In genomic region chr9:15018756-15019131, GRCm38 (mm10) we compare ENCODE assay signal across 17 mouse cellular contexts. TPM values are rescaled to one million over a fixed set of nuclear protein-coding genes. Genes with fewer than 3 reads are reported as not detected.
A peak's percentile ranks its signal among the peaks of the same experiment; 100 is the strongest.
DNase-seq lines count a peak whose midpoint lies in the region; ATAC-seq and TF ChIP-seq lines count a peak whose summit lies in the region.
"Had no signal": no experiment of that assay in that cellular context is flagged by ENCODE, and none has a peak within 500 bp of the region (broad histone marks: within the 10 kb centered on the region; RNA-seq: fewer than 3 reads in every experiment).

No protein-coding gene starts in this region.

- H3K27ac ChIP-seq in left cerebral cortex, adult 2 months = peak overlapping the region; percentile 34; the same call in 1 of the 2 replicates
- no peak overlapping the region for H3K27ac ChIP-seq in CH12.LX (ENCODE audit: insufficient read depth, low read depth)
- H3K27ac ChIP-seq in forebrain, embryonic 13.5 days = no peak overlapping the region
- H3K27ac ChIP-seq: forebrain, embryonic 15.5 days; heart, embryonic 13.5 days; limb, embryonic 10.5 days; liver, embryonic 13.5 days; lung, embryonic 15.5 days; neural tube, embryonic 13.5 days had no signal

- H3K9ac ChIP-seq in CH12.LX (ENCODE audit: insufficient read depth, low read depth) = no peak overlapping the region
- H3K9ac ChIP-seq in forebrain, embryonic 13.5 days = no peak overlapping the region
- H3K9ac ChIP-seq: forebrain, embryonic 15.5 days; heart, embryonic 13.5 days; liver, embryonic 13.5 days; lung, embryonic 15.5 days; neural tube, embryonic 13.5 days had no signal

- no peak for ATAC-seq in forebrain, embryonic 13.5 days
- ATAC-seq: forebrain, embryonic 15.5 days; Patski had no signal

- in situ Hi-C loops in CH12.LX (cut with MboI; ENCODE audit: low pct_ligation_motif_present, low pct_unique_long_range_greater_than_20kb, low sequenced_read_pairs) = loop anchor here (5.0 kb wide), 2 partner anchors 161 to 241 kb away; no protein-coding TSS in a partner anchor

- H3K9me3 ChIP-seq in CH12.LX (replicated peaks; ENCODE audit: low read length) = peaks cover 4% of the 10 kb centered on the region
- H3K9me3 ChIP-seq in forebrain, embryonic 13.5 days (replicated peaks) = no peaks in the 10 kb centered on the region
- H3K9me3 ChIP-seq: forebrain, embryonic 15.5 days; heart, embryonic 13.5 days; limb, embryonic 10.5 days; liver, embryonic 13.5 days; lung, embryonic 15.5 days; neural tube, embryonic 13.5 days had no signal

- no peak for TF ChIP-seq RAD21 in CH12.LX (IDR thresholded peaks at IDR 0.05; ENCODE audit: low read depth, low read length)

- H3K4me2 ChIP-seq in CH12.LX (ENCODE audit: insufficient read depth, low read depth, poor library complexity, severe bottlenecking) = no peak overlapping the region
- H3K4me2 ChIP-seq in forebrain, embryonic 13.5 days = no peak overlapping the region
- H3K4me2 ChIP-seq: forebrain, embryonic 15.5 days; heart, embryonic 13.5 days; liver, embryonic 13.5 days; lung, embryonic 15.5 days; midbrain, embryonic 11.5 days; neural tube, embryonic 13.5 days had no signal

- intact Hi-C loops in left cerebral cortex, adult 2 months (cut with DNase I) = loop anchor here (5.0 kb wide), 2 partner anchors 154 to 171 kb away; no protein-coding TSS in a partner anchor
- intact Hi-C loops in left cerebral cortex, postnatal 25 days (cut with DNase I) = no loop called here

- no peak overlapping the region for H3K4me3 ChIP-seq in left cerebral cortex, adult 2 months
- H3K4me3 ChIP-seq in CH12.LX (replicated peaks in 1 of 3; ENCODE audit: low read depth in 2 of 3, low read length in 2 of 3, poor library complexity in 1 of 3) = no peak overlapping the region
- no peak overlapping the region for H3K4me3 ChIP-seq in forebrain, embryonic 13.5 days
- H3K4me3 ChIP-seq: forebrain, embryonic 15.5 days; heart, embryonic 13.5 days; limb, embryonic 10.5 days; liver, embryonic 13.5 days; lung, embryonic 15.5 days; neural tube, embryonic 13.5 days had no signal

- H3K79me2 ChIP-seq in CH12.LX (replicated peaks; ENCODE audit: control insufficient read depth, extremely low read depth, insufficient read depth, poor library complexity, severe bottlenecking) = no peaks in the 10 kb centered on the region

- dilution Hi-C loops in CH12.LX (cut with MboI; ENCODE audit: extremely low pct_ligation_motif_present, extremely low pct_unique_long_range_greater_than_20kb, low sequenced_read_pairs) = no loop called here

- no peak for DNase-seq in left cerebral cortex, adult 2 months (ENCODE audit: extremely low spot score in 1 of 2, low spot score in 2 of 2)
- no peak for DNase-seq in left cerebral cortex, postnatal 25 days (ENCODE audit: low spot score in 2 of 2)
- DNase-seq in 416B (ENCODE audit: low read depth) (peak; percentile 85), CH12.LX (ENCODE audit: extremely low read depth) (peak; percentile 12)
- peak; percentile 84 for DNase-seq in induced T-regulatory cell, adult 2 months (ENCODE audit: low read depth)
- DNase-seq in ovary, postnatal 14 days (ENCODE audit: low spot score) = no peak
- DNase-seq in kidney, postnatal 25 days = no peak
- DNase-seq: heart, postnatal 4 days had no signal

- no peak for TF ChIP-seq POLR2A in CH12.LX (IDR thresholded peaks at IDR 0.05; ENCODE audit: low read depth, low read length)

- peaks cover 0 to 9% of the 10 kb centered on the region in 2 experiments; a peak in 2 of 4 replicates for H3K4me1 ChIP-seq in CH12.LX (ENCODE audit: control insufficient read depth in 1 of 2, insufficient read depth in 2 of 2)
- no peaks in the 10 kb centered on the region for H3K4me1 ChIP-seq in forebrain, embryonic 13.5 days
- H3K4me1 ChIP-seq: forebrain, embryonic 15.5 days; heart, embryonic 13.5 days; limb, embryonic 10.5 days; lung, embryonic 15.5 days; neural tube, embryonic 13.5 days had no signal

- WGBS in forebrain, embryonic 13.5 days = 93% methylated on average over 5 of the region's 5 CpGs

- H3K27me3 ChIP-seq in CH12.LX (replicated peaks) = no peaks in the 10 kb centered on the region
- H3K27me3 ChIP-seq in forebrain, embryonic 13.5 days = no peaks in the 10 kb centered on the region
- H3K27me3 ChIP-seq: forebrain, embryonic 15.5 days; liver, embryonic 13.5 days; lung, embryonic 15.5 days; neural tube, embryonic 13.5 days; Patski had no signal

- TF ChIP-seq CTCF in left cerebral cortex, adult 2 months (IDR thresholded peaks at IDR 0.05) = no peak
- TF ChIP-seq CTCF in CH12.LX (conservative IDR thresholded peaks at IDR 0.05 in 1 of 2, IDR thresholded peaks at IDR 0.05 in 1 of 2; ENCODE audit: low read depth in 2 of 2, low read length in 2 of 2) = no peak

- peaks cover 0 to 71% of the 10 kb centered on the region in 2 experiments for H3K36me3 ChIP-seq in CH12.LX (replicated peaks in 1 of 2; ENCODE audit: control insufficient read depth in 1 of 2, insufficient read depth in 1 of 2, low read length in 1 of 2)
- H3K36me3 ChIP-seq in forebrain, embryonic 13.5 days (ENCODE audit: poor library complexity, severe bottlenecking) = peaks cover 54% of the 10 kb centered on the region
- H3K36me3 ChIP-seq: liver, embryonic 13.5 days; lung, embryonic 15.5 days had no signal

- no peak for TF ChIP-seq EP300 in CH12.LX (IDR thresholded peaks at IDR 0.05; ENCODE audit: low read length)

TF ChIP-seq in CH12.LX, 34 proteins besides CTCF, POLR2A, EP300 and RAD21:
- TF ChIP-seq BHLHE40 (IDR thresholded peaks at IDR 0.05; ENCODE audit: low read depth, low read length) = 0 out of 2 replicates have a peak, but pooled peaks have one; percentile 12
- TF ChIP-seq JUN (IDR thresholded peaks at IDR 0.05; ENCODE audit: insufficient read depth, low read depth, low read length) = no peak

RNA-seq across cellular contexts. Expression of gene Panx1, which starts 26.5 kb away (rescaled TPM):
- total RNA-seq in left cerebral cortex, adult 2 months (2021) = 10 to 100 TPM; 33.6 to 36.1 TPM
- total RNA-seq in left cerebral cortex, postnatal 25 days (2021) = 10 to 100 TPM; 37.7 to 38.8 TPM
- total RNA-seq in CH12.LX (2012; rRNA removed) (15.6 and 19.7 TPM in 2 replicates), CH12.LX (2014; rRNA removed) (20.0 and 27.9 TPM in 2 replicates)
- 40.0 and 54.0 TPM in 2 replicates for polyA plus RNA-seq in CH12.LX (2012; ENCODE audit: insufficient read length, low read depth)
- polyA plus RNA-seq in forebrain, embryonic 13.5 days (2015; fragmentation: Nextera tagmentation; extraction: Ambion mirVana) = 94.1 and 101 TPM in 2 replicates

Comparison
In these comparisons a context has a peak if more than half of its experiments do, and no peak if none do; other contexts are left out.
1. DNase-seq: peak in 416B (single experiment), CH12.LX (single experiment) and induced T-regulatory cell, adult 2 months (single experiment); none in left cerebral cortex, adult 2 months (0 of 2), left cerebral cortex, postnatal 25 days (0 of 2), ovary, postnatal 14 days (single experiment) and kidney, postnatal 25 days (0 of 2).